Mouse (Mus musculus) adrenal gland (tissue): Measurements from ENCODE around the gene Plppr4.

ENCODE experiments used
- intact Hi-C: fragments of 180-260 bp; cut with DNase I; formaldehyde crosslinking; loops from one replicate; pipeline ENCODE4 v1.15.1; 2025
- long read RNA-seq, 2 experiments: library from polyadenylated mRNA; unstranded; transcript quantifications; one replicate each; pipeline ENCODE4 v2.0.0; 2020; ENCODE audit warnings: borderline replicate concordance in 1 of 2; ENCODE audit not compliant: insufficient replicate concordance in 1 of 2

Gene Plppr4
- long read RNA-seq, experiment 1, result 0 reads
- long read RNA-seq, experiment 2, result 0 reads

DNA sequence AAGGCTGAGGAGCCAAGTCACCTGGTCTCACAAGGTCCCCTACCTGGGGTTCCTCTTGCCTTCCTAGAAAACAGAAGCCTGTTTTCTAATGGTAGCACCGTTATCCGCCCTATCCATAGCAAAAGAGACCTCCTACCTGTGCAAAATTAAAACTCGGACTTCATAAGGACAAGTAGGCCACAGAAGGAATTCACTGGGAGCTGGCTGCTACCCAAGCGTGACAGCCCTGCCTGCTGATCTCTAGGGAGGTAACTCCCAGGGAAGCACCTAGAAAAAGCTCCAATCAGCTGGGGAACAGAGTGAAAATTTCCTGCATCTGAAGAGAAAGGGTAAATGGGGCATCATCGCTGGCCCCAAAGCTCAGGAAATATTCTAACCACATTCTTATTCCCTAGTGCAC, at the start of gene Plppr4:
TSS of gene Plppr4 (minus strand) at position 349 of the 400 bp plus-strand sequence.
- intact Hi-C loops, result no loop called here

DNA sequence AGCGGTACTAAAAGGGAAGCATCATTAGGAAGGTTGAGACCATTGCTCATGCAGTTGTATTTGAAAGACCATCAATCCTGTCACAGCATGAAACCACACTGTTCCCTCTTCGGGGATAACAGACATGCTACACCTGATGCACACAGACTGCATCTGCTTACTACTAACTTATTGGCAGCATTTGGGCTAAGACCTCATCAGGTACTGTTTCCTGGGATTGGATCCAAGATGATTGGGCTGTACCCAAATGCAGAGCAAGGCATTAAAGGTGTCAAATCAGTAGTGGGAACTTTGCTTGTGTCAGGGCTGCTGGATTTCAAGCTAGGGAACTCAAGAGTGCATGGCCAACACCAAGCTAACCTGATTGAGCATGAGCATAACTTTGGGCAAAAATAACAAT, 45.1 kb upstream of the Plppr4 start:
- intact Hi-C loops, result no loop called here

DNA sequence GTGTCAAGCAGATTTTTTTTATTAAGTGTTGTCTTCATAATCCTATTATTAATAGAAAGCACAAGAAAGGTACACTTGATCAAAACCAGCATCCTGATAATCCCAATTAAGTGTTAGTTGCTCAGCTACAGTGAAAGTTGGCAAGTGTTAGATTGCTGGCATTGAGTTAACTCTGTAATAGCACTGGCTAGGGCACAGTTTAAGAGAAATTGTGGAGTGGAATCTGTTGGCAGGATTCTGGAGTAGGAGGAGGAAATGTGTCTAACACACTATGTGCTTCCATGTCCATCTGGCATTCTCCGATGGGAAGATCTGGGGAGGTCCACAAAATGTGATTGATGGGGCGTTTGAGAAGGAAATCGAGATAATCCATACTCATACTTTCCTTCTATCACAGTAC, 43.1 kb upstream of the Plppr4 start:
- intact Hi-C loops, result no loop called here

DNA sequence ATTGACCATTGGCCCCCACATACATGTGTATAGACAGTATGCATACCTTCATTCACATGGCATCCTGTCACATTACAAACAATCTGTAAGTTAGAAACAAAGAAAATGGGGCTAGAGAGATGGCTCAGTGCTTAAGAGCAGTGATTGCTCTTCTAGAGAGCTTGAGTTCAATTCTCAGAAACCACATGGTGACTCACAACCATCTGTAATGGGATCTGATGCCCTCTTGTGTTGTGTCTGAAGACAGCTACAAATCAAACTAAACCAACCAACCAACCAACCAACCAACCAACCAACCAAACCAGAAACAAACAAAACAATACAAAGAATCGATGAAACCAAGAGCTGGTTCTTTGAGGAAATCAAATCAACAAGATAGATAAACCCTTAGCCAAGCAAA, 5.4 kb upstream of the Plppr4 start:
- intact Hi-C loops, result no loop called here

DNA sequence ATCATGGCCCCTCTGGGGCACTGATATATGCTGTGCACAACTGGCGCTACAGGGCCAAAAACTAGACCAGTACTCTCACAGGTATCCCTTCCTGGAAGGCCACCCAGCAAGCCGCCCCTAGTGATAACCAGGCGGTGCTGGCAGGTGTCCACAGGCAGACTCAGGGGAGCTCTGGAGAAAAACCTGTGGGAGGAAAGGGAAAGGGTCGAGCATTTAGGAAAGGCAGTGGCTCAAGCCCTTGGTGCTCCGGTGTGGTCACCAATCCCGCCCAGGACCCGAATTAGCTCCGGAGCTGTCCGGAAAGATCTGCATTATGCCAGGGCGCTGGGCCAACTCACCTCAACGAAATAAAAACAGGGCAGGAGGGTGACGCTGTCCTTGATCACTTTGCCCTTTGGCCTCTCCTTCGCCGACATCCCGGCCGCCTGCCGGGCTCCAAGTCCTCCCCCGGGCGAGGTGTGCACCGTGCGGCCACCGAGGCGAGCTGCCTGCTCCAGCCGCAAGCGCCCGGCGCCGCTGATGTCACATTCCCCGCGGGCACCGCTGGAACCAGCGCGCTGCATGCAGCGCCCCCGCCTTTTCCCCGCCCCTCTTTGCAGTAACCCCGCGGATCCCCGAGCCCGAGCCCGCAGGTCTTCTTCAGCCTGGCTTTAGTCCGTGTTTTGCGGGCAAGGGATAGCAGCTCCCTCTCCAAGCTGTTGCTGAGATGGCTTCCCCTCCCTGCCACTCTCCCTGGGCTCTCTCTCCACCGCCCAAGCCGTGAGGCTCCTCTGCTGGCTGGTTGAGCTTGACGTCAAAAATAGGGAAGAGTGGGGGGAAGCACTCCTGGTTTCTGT, 772 bp downstream of the Plppr4 start:
- intact Hi-C loops, result no loop called here

DNA sequence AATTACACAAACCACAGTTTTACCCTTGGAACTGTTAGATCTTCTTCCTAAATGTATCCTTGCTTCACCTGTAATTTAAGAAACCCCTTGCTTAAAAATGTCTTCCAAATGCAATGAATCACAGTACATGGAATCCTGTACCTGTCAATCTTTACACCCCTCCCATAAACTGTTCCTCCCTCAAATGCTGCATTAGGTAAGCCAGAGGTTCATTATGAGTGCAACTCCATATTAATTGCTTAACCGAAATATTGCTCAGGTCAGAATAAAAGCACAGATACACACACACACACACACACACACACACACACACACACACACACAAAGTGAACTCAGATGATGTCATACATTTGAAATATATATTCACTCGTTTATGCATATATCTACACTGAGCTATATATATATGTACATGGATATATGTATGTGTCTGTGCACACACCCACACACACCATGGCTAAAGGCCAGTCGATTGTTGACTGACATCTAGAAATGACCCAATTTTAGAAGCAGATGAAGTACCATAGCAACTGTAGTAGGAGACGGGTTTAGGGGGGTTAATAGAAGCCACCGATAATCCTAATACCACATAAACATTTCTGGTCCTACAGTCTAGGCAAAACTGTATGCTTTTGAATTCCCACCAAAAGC, 1.6 kb downstream of the Plppr4 start:
- intact Hi-C loops, result no loop called here

DNA sequence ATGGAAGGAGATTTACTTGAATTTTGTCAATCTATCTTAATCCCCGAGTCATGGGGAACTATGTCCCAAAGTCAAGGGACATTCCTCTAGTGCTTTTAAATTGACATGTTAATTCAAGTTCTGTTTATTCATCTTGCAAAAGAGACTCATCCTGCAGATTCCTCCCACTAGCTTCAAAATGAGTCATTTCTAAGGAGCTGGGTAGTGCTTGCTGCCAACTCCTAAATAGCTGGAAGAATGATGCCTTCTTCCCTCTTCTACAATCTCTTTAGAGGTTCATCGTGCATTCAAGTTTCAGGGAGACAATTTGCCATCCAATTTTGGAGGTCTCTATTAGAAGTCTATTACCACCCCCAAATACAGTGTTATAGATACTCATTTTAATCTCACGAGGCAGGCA, 3.3 kb downstream of the Plppr4 start:
- intact Hi-C loops, result no loop called here

DNA sequence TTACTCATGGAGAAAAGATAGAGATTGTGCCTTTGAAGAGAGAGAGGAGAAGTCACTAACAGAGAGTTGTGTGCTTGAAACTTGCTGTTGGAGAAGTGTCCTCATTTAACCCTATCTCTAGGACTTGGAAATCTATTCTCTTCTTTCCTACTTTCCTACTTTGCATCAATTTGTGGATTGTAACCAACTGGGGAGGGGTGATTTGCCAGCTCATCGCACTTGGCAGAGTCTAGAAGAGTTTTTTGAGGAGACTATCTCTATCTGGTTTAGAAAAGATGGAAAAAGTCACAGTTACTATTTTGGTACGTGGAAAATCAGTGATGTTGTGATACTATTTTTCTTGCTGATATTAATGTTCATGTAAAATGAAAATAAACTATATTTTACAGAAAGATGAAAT, 6.7 kb downstream of the Plppr4 start:
- intact Hi-C loops, result no loop called here

DNA sequence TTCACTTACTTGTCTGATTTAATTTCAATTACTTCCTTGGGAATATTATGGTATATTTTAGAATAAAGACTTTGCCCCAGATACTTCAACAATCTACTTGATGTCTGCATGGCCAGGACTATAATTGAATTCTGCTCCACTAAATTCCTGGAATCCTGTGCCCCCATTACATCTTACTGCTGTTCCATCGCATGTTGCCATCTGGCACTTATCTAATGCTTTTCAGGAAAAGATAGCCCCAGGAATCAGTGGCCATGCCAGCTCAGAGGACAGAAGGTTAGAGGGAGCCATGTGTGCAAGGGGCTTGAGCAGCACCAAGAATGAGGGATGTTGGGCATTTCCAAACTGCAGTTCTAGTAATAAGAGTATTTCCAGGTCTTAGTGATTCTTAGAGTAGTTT, 14.3 kb downstream of the Plppr4 start:
- intact Hi-C loops, result no loop called here

DNA sequence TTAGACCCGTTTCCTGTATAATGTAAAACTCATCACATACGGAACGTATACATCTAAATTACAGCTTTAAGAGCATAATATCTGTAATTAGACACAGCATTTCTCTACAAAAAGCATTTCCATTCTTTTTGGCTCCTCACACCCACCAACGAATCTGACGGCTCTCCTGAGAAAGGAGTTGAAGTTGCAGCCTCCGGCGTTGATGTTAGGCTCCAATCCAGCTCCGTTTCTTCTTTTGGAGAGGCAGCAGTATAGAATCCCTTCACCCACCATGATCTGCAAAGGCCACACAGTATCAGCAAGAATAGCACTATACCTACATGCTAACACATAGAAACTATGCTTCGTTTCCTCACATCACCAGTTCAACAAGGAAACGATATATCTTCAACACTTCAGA, 29.2 kb downstream of the Plppr4 start:
- intact Hi-C loops, result no loop called here

DNA sequence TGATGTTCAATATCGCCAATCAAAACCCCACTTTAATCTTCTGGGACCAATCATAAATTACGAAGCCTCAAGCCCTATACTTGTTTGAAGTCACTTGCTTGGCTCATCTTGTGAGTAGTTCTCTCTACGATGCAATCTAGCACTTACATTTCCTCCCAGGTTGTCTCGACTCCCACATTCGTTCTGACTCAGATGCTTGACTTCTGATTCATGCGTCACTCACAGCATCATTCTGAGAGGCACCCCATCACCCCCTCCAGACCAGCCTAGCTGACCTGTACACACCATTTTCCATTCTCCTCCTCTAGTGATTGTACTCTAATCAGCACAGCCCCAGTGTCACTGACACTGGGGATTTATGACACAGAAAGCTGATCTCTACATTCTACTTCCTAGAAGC, 31.2 kb downstream of the Plppr4 start:
- intact Hi-C loops, result no loop called here

DNA sequence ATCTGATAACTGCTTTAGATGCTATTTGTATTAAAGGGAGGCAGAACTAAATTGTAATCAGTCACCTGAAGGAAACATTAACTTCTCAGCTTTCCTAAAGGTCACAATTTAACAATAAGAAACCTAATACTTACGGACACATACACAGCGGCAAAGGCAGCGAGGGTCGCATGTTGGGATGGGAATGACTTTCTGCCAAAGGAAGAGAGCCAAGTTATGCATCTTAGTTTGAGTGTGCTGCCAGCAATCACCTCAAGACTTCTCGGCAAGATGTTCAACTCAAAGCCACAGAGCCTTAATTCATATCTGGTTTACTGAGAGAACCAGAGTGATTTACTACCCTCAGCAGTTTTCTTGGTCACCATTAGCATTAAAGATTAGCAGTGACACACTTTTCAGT, 34.1 kb downstream of the Plppr4 start:
- intact Hi-C loops, result no loop called here

DNA sequence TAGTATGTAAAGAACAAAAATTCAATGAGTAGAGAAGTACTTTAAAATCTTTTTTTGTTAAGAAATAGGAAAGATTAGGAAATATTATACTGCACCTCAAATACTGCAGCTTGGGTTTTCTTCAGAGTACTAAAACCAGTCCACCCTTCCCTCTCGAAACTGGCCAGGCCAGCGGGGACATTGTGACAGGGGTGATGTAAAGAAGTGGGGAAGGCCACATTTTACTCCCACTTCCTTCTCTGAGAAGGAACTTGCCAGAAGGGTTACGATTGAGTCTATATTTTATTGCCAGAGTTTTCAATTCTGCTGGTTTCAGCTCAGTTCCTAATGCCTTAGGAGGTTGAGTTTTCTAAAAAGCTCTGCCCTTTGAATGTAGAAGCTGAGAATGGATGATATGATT, 41.0 kb downstream of the Plppr4 start:
- intact Hi-C loops, result no loop called here

DNA sequence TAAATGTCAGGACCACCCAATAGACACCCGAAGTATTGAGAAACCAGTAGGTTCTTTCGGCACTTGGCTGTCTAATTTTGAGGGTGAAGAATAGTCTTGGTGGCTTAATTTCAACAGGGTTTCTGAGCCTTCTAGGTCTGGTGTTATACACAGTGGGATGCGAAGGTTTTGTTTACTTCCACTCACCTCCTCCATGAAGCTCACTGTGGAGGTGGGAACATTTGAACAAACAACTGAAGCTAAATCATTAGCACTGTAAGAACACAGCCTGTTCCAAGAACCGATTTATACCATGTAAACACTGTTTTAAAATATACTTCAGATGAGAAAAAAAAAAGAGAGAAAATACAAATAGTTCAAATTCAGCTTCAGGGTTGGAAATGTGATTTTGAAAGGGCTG, 47.3 kb downstream of the Plppr4 start:
- intact Hi-C loops, result no loop called here

DNA sequence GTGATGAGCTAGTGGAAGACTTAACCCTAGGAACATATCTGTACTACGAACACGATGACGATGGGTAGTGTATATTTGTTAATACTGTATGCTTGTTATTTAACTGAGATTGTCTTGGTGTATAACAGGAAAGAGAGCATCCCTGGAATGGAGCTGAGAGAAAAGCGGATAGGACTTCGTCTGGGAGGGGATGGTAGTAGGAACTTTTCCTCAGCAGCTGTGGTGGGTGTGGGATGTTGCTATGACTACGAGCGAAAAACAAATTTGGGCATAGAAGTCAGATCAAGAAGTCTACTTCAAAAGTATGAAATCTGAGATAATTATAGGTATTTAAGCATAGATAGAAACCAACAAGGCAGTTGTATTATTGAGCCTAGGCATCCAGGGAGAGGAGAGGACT, 48.6 kb downstream of the Plppr4 start:
- intact Hi-C loops, result no loop called here

DNA sequence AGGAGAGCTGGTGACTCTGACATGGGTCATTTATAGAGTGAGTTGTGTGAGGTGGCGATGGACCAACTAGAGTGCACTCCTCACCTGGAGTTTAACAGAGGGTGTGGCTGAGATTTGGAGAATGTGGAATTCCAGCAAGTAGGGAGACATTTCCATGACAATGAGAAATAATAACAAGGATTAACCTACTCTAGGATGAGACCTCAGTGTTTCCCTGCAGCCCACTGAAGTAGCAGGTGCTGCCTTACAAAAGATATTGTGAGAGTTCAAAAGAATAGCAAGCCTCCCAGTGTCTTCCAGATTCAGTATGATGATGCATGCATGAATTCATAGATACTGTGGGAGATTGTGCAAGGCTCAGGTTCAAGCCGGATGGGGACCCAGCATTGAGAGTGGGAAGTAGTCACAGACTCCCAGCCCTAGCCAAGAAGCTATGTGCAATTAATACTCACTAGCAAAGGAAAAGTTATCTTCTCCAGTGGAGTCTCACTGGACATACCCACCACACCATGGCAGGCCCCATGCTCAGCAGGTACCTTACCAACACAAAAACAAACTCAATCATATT, 49.8 kb downstream of the Plppr4 start:
- intact Hi-C loops, result no loop called here

DNA sequence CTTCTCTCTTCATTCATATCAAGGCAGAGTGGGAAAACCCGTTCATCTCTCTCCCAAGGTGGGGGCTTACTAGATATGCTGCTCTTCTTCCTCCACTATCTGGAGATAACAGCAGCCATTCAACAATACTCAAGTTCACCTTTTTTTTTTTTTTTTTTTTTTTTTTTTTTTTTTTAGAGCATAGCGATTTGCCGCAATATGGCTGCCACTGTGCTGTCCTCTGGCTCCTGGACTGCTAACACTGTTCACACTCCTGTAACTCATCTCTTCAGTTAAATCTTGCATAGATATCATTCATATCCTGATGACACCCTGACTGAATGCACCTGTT, 51.1 kb downstream of the Plppr4 start:
- intact Hi-C loops, result no loop called here

DNA sequence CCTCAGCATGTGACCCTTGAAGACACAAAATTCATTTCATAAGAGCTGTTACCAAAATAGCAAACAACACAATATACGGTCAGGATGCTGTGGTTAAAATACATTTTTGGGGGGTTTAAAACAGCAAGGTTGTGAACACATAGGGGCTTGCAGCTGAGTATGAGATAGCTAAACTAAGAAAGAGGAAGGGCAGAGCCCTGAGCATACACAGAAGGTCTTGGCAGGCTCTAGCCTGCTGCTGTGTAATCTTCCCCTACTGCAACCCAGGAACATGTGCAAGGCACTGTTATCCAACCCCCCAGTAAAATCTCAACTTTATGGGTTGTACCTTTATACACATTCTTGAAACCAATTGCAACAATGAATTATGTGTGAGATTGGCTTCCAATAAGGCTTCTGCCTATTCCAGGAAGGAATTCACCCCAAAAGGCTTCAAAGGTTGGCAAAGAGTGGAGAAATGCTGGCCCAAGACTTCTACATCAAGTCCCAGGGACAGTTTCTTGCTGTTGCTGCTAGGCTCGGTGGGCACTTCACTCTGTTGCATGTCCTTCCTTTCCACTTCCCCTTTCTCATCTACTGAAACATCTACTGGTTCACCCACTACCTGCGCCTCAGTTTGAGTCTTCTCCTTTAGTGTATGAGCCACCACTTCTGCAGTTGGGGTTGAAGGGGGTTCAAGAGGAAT, 51.6 kb downstream of the Plppr4 start:
- intact Hi-C loops, result no loop called here

DNA sequence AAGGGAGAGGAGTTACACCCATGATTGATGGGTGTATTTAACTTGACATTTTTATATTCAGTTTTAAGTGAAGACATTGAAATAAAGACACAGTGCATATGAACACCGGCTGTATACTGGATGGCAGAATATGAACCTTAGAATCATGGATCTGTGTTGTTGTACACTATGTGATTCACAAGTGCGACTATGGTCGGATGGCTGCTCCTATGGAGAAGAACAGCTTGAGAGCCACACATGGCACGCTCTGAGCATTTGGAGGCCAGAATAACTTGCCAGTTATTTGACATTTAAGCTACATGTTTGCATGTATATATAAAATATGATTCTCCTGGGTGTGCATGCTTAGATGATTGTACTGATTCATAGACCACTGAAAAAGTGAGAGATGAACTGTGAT, 53.1 kb downstream of the Plppr4 start:
- intact Hi-C loops, result no loop called here

DNA sequence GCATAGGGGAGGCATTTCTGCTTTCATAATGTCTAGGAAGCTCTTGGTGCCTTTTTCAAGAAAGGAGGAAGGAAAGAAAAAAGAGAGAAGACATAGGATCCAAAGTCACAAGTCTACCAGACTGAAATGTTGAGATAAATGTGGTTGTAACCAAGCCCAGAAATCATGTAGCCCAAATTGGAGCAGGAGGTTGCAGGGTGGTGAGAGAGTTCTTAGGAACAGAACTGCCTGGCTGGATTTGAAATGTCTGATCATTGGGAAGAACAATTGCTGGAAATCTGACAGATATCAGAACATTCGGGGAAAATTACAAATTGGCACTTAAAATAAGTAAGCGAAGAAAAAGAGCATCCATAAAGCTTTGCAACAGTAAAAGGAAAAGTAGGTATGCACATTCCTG, 56.6 kb downstream of the Plppr4 start:
- intact Hi-C loops, result no loop called here

DNA sequence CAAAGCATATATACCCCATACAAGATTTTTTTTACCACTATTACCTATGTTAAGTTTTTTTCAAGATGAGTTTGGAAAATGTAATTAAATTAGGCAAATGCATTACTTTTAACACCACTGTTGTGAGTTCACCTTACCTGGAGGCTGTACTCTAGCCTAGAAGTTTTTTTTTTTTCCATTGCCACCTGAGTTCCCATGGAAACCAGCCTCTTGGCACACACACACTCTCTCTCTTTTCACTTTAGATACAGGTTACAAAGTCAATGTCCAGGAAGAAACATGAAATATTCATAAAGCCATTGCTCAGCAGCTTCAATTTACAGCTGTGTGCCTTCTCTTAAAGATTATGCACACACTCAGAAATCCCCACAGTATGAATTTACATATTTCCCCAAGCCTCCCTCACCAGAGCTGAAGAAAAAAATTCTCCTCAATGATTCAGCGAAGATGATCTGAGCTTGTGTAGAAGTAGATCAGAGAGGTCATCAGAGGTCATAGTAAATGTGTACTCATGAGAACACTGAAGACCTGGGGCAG, 59.9 kb downstream of the Plppr4 start:
- intact Hi-C loops, result no loop called here

DNA sequence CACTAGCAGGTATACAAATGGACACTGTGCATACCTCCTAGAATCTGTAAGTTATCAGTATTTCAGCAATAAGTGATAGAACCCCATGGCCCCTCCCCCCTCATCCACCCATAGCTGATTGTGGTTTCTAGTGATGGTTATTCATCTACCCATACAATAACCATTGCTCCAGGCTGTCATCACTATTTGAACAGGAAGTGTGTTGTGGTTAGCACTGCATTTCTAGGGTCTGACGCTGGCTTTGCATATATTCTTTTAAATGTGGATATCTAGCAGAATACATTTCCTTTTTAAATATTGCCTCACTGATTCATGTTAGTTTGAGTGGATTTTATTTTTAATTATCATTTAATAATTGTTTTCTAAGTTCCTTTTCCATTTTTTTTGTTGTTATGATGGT, 62.9 kb downstream of the Plppr4 start:
- intact Hi-C loops, result no loop called here
